Mouse (Mus musculus) ES-Bruce4 (cell line): ENCODE results near the gene Cnbp. TPM values are rescaled to one million over a fixed set of nuclear protein-coding genes. Genes with fewer than 3 reads are reported as not detected.

Experiments
- H3K27ac ChIP-seq: 2 replicates; pipeline ENCODE4 v1.5.1; 2012; ENCODE audit warnings: low read length, inconsistent platforms; ENCODE audit not compliant: insufficient read depth
- H3K27me3 ChIP-seq: 2 replicates; pipeline ENCODE4 v1.6.1; 2012; ENCODE audit warnings: mild to moderate bottlenecking, low read length, inconsistent platforms; ENCODE audit not compliant: control insufficient read depth, poor library complexity, insufficient read depth, severe bottlenecking
- H3K36me3 ChIP-seq: 2 replicates; pipeline ENCODE4 v1.6.1; 2012; ENCODE audit warnings: inconsistent platforms, mild to moderate bottlenecking, low read length, moderate library complexity; ENCODE audit not compliant: control insufficient read depth, poor library complexity, insufficient read depth, severe bottlenecking
- H3K4me1 ChIP-seq: one replicate; pipeline ENCODE4 v1.8.1; 2011; ENCODE audit warnings: low read length; ENCODE audit not compliant: control insufficient read depth, insufficient read depth
- H3K4me3 ChIP-seq: 2 replicates; pipeline ENCODE4 v1.5.1; 2011; ENCODE audit warnings: low read depth, mild to moderate bottlenecking, low read length
- H3K9ac ChIP-seq: 2 replicates; pipeline ENCODE4 v1.6.1; 2012; ENCODE audit warnings: low read depth, mild to moderate bottlenecking, inconsistent platforms; ENCODE audit not compliant: poor library complexity, severe bottlenecking
- H3K9me3 ChIP-seq: replicated peaks from 2 replicates; pipeline ENCODE4 v1.6.1; 2012; ENCODE audit warnings: mild to moderate bottlenecking, low read length, inconsistent platforms; ENCODE audit not compliant: control insufficient read depth, poor library complexity, insufficient read depth, severe bottlenecking
- CTCF ChIP-seq: IDR thresholded peaks from one replicate; pipeline ENCODE4 v1.8.1; 2011; ENCODE audit warnings: low read depth, low read length
- EP300 ChIP-seq: IDR thresholded peaks from 2 replicates; pipeline ENCODE4 v1.6.1; 2011; ENCODE audit warnings: low read depth, low read length; ENCODE audit not compliant: insufficient read depth
- POLR2A ChIP-seq: IDR thresholded peaks from one replicate; pipeline ENCODE4 v1.8.1; 2011; ENCODE audit warnings: low read length; ENCODE audit not compliant: insufficient read depth
- polyA plus RNA-seq: library from polyadenylated mRNA; stranded (reverse); fragments of >200 nt; gene quantifications from 2 replicates; pipeline ENCODE4 v1.2.4, GENCODE M21; 2011; ENCODE audit warnings: low read depth; ENCODE audit not compliant: missing spikeins, insufficient read depth, insufficient read length

Gene Cnbp
- polyA plus RNA-seq, 1 experiment, result 481 TPM

GRCm38 (mm10) chr6:87805448-87805847, 45.5 kb downstream of the Cnbp start:
- Histone ChIP-seq H3K9ac (no peak overlapping the region), H3K27ac (no peak overlapping the region), H3K9me3 (no peaks in the 10 kb centered on the region), H3K4me3 (no peak overlapping the region), H3K27me3 (no peaks in the 10 kb centered on the region), H3K36me3 (no peaks in the 10 kb centered on the region), H3K4me1 (no peaks in the 10 kb centered on the region)
- TF ChIP-seq POLR2A, result no peak

GRCm38 (mm10) chr6:87804886-87805285, 46.0 kb downstream of the Cnbp start:
- no peak overlapping the region for H3K27ac ChIP-seq
- no peaks in the 10 kb centered on the region for H3K9me3 ChIP-seq
- H3K9ac ChIP-seq, result no peak overlapping the region
- no peaks in the 10 kb centered on the region for H3K4me1 ChIP-seq
- TF ChIP-seq POLR2A (no peak), CTCF (no peak), EP300 (no peak)
- H3K27me3 ChIP-seq, result no peaks in the 10 kb centered on the region
- H3K36me3 ChIP-seq, result no peaks in the 10 kb centered on the region
- H3K4me3 ChIP-seq, result no peak overlapping the region

- Histone ChIP-seq H3K4me3 (no peak overlapping the region), H3K4me1 (no peaks in the 10 kb centered on the region), H3K36me3 (no peaks in the 10 kb centered on the region), H3K27ac (no peak overlapping the region), H3K9ac (no peak overlapping the region), H3K9me3 (no peaks in the 10 kb centered on the region), H3K27me3 (no peaks in the 10 kb centered on the region)
- TF ChIP-seq CTCF (no peak), EP300 (no peak), POLR2A (no peak)
Measured at GRCm38 (mm10) chr6:87804036-87804435, 46.9 kb downstream of the Cnbp start.

GRCm38 (mm10) chr6:87802462-87802861, 48.4 kb downstream of the Cnbp start:
- no peaks in the 10 kb centered on the region for H3K36me3 ChIP-seq
- no peak overlapping the region for H3K4me3 ChIP-seq
- H3K4me1 ChIP-seq, result no peaks in the 10 kb centered on the region
- no peaks in the 10 kb centered on the region for H3K27me3 ChIP-seq
- H3K9me3 ChIP-seq, result no peaks in the 10 kb centered on the region
- TF ChIP-seq CTCF, result no peak
- no peak for TF ChIP-seq EP300
- TF ChIP-seq POLR2A, result no peak
- H3K9ac ChIP-seq, result no peak overlapping the region
- H3K27ac ChIP-seq, result no peak overlapping the region

GRCm38 (mm10) chr6:87799576-87799975, 51.3 kb downstream of the Cnbp start:
- no peak overlapping the region for H3K4me3 ChIP-seq
- no peaks in the 10 kb centered on the region for H3K27me3 ChIP-seq
- no peak overlapping the region for H3K9ac ChIP-seq
- no peaks in the 10 kb centered on the region for H3K36me3 ChIP-seq
- H3K27ac ChIP-seq, result no peak overlapping the region
- H3K9me3 ChIP-seq, result no peaks in the 10 kb centered on the region
- H3K4me1 ChIP-seq, result peaks cover 3% of the 10 kb centered on the region
- TF ChIP-seq EP300 (no peak), CTCF (no peak), POLR2A (no peak)

GRCm38 (mm10) chr6:87797321-87797720, 53.6 kb downstream of the Cnbp start:
- no peak for TF ChIP-seq CTCF
- TF ChIP-seq EP300, result no peak
- Histone ChIP-seq H3K9ac (no peak overlapping the region), H3K9me3 (no peaks in the 10 kb centered on the region), H3K36me3 (no peaks in the 10 kb centered on the region), H3K4me3 (no peak overlapping the region), H3K4me1 (peaks cover 3% of the 10 kb centered on the region), H3K27me3 (no peaks in the 10 kb centered on the region), H3K27ac (no peak overlapping the region)
